Mouse (Mus musculus) midbrain, postnatal 0 days (tissue): ENCODE results near the gene Dclk1. TPM values are rescaled to one million over a fixed set of nuclear protein-coding genes. Genes with fewer than 3 reads are reported as not detected.

ENCODE experiments used
- ATAC-seq: fragments of 200-750 bp; cut with Nextera tagmentation; 2 replicates; pipeline ENCODE4 v1.8.0; 2017; ENCODE audit warnings: moderate number of reproducible peaks, mild to moderate bottlenecking, moderate TSS enrichment, moderate library complexity; ENCODE audit not compliant: low FRiP score
- DNase-seq: peaks from one replicate; pipeline ENCODE4 v3.0.0-alpha.2; 2015; ENCODE audit warnings: low spot score
- H3K27ac ChIP-seq: fragments of 300-500 bp; sonication (generic); 2 replicates; pipeline ENCODE4 v1.5.1; 2014; ENCODE audit warnings: low read depth, mild to moderate bottlenecking, low read length, mixed read lengths
- H3K27me3 ChIP-seq: fragments of 300-500 bp; sonication (generic); 2 replicates; pipeline ENCODE4 v1.6.1; 2014; ENCODE audit warnings: low read length, control low read depth, mixed read lengths; ENCODE audit not compliant: insufficient read depth
- H3K36me3 ChIP-seq: fragments of 300-500 bp; sonication (generic); 2 replicates; pipeline ENCODE4 v1.6.1; 2014; ENCODE audit warnings: low read length, control low read depth, mixed read lengths; ENCODE audit not compliant: insufficient read depth
- H3K4me1 ChIP-seq: fragments of 300-500 bp; sonication (generic); 2 replicates; pipeline ENCODE4 v1.6.1; 2014; ENCODE audit warnings: mild to moderate bottlenecking, control low read depth, antibody characterized with exemption, low read length, mixed read lengths; ENCODE audit not compliant: insufficient read depth
- H3K4me2 ChIP-seq: fragments of 300-500 bp; sonication (generic); 2 replicates; pipeline ENCODE4 v1.6.1; 2014; ENCODE audit warnings: low read depth, mild to moderate bottlenecking, low read length, mixed read lengths; ENCODE audit not compliant: poor library complexity, severe bottlenecking
- H3K4me3 ChIP-seq: fragments of 300-500 bp; sonication (generic); 2 replicates; pipeline ENCODE4 v1.5.1; 2014; ENCODE audit warnings: low read depth, mild to moderate bottlenecking, low read length, moderate library complexity
- H3K9ac ChIP-seq: fragments of 300-500 bp; sonication (generic); replicated peaks from 2 replicates; pipeline ENCODE4 v1.6.1; 2014; ENCODE audit warnings: mild to moderate bottlenecking, low read length, moderate library complexity, mixed read lengths; ENCODE audit not compliant: poor library complexity, severe bottlenecking
- H3K9me3 ChIP-seq: fragments of 300-500 bp; sonication (generic); 2 replicates; pipeline ENCODE4 v1.6.1; 2016; ENCODE audit warnings: low read length, control low read depth
- CTCF ChIP-seq: IDR thresholded peaks from 2 replicates; pipeline ENCODE4 v1.5.1; 2016; ENCODE audit warnings: antibody characterized with exemption, mild to moderate bottlenecking
- WGBS: fragments of 180-500 bp; shearing (Covaris S2); extraction: QIAGEN DNeasy Blood & Tissue Kit; methylation state at CpG from one replicate; pipeline ENCODE4 v1.1.7; 2014; 5-methylcytosine and 5-hydroxymethylcytosine counted together
- polyA plus RNA-seq: library from polyadenylated mRNA; unstranded; fragments of >200 nt; fragmentation: Nextera tagmentation; extraction: Ambion mirVana; gene quantifications from 2 replicates; pipeline ENCODE4 v1.2.1, GENCODE M21; 2015
- total RNA-seq: library from RNA; depleted of rRNA; stranded (reverse); fragments of >200 nt; gene quantifications from 2 replicates; pipeline ENCODE4 v1.2.3, GENCODE M21; 2014

The Dclk1 gene
- total and polyA plus RNA-seq, 2 experiments from 2014 or later: 219 to 307 TPM

- no peak overlapping the region for H3K9ac ChIP-seq
- 66% methylated on average over 3 of the region's 3 CpGs for WGBS
- TF ChIP-seq CTCF: no peak
- no peak overlapping the region for H3K4me3 ChIP-seq
- ATAC-seq (no peak), DNase-seq (no peak)
- H3K9me3 ChIP-seq: no peaks in the 10 kb centered on the region
- no peaks in the 10 kb centered on the region for H3K27me3 ChIP-seq
- H3K36me3 ChIP-seq: no peaks in the 10 kb centered on the region
- H3K4me2 ChIP-seq: no peak overlapping the region
- H3K4me1 ChIP-seq: peaks cover 5% of the 10 kb centered on the region; the same call in 1 of the 2 replicates
- no peak overlapping the region for H3K27ac ChIP-seq
Measured at GRCm38 (mm10) chr3:55223862-55224261, 18.3 kb upstream of the Dclk1 start.

DNA sequence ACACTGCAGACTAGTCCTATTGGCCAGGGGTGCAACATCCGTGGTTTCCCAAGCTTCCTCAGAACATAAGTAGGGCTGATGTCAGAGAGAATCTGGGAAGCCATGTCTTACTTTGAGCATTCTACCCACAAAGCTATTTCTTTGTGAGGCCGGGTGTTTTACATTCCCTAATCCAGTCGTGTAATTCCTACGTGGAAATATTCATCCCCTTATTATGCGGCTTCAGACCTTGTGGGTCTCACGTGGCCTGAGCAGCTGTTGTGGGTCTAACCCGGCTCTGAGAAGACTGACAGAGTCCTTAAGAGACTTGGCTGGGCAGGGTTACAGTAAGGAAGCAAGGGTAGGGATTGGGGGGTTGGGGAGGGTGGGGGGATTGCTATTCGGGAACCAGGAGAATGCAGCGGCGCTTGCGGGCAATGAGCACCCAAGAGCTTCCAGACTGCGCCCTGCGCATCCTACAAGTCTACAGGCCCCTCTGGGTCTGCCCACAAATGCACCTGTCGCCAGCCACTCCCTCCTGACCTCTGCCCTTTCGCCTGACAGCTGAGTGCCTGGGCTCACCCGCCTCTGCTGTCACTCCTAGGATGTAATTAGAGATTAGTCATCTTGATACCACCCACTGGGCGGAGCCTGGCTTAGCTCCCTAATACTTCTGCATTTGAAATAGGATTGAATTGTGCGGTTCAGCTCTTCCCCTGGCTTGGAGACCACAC, 15.5 kb upstream of the Dclk1 start:
- Histone ChIP-seq H3K4me1 (peaks cover 5% of the 10 kb centered on the region; the same call in 1 of the 2 replicates), H3K9me3 (no peaks in the 10 kb centered on the region), H3K27me3 (no peaks in the 10 kb centered on the region), H3K4me3 (peak overlapping the region; percentile 9; the same call in 1 of the 2 replicates), H3K36me3 (no peaks in the 10 kb centered on the region), H3K27ac (no peak overlapping the region), H3K4me2 (peak overlapping the region; percentile 35), H3K9ac (no peak overlapping the region)
- DNase-seq: peak; percentile 70
- WGBS: 16% methylated on average over 18 of the region's 18 CpGs
- no peak for TF ChIP-seq CTCF
- peak; percentile 73; the same call in 1 of the 2 replicates for ATAC-seq

GRCm38 (mm10) chr3:55227214-55227581, 15.0 kb upstream of the Dclk1 start:
- TF ChIP-seq CTCF: no peak
- Histone ChIP-seq H3K36me3 (no peaks in the 10 kb centered on the region), H3K4me1 (peaks cover 5% of the 10 kb centered on the region; the same call in 1 of the 2 replicates), H3K9me3 (no peaks in the 10 kb centered on the region), H3K27me3 (no peaks in the 10 kb centered on the region), H3K9ac (no peak overlapping the region), H3K27ac (no peak overlapping the region), H3K4me3 (no peak overlapping the region), H3K4me2 (peak overlapping the region; percentile 35; the same call in 1 of the 2 replicates)
- WGBS: 17% methylated on average over 4 of the region's 4 CpGs
- no peak for DNase-seq
- ATAC-seq: no peak

- Histone ChIP-seq H3K4me1 (peaks cover 8% of the 10 kb centered on the region; the same call in 1 of the 2 replicates), H3K27ac (peak overlapping the region; percentile 98), H3K9ac (peak overlapping the region; percentile 88), H3K36me3 (0 out of 2 replicates have a peak, but pooled peaks cover 5% of the 10 kb centered on the region), H3K9me3 (no peaks in the 10 kb centered on the region), H3K4me3 (peak overlapping the region; percentile 68), H3K27me3 (no peaks in the 10 kb centered on the region), H3K4me2 (peak overlapping the region; percentile 73)
- peak; percentile 72 for TF ChIP-seq CTCF
- ATAC-seq (peak; percentile 94), DNase-seq (peak; percentile 96)
- WGBS: 0% methylated on average over 36 of the region's 45 CpGs
Measured at GRCm38 (mm10) chr3:55242422-55243055, 375 bp downstream of the Dclk1 start.

GRCm38 (mm10) chr3:55243056-55243471, 900 bp downstream of the Dclk1 start:
- H3K27me3 ChIP-seq: no peaks in the 10 kb centered on the region
- 4% methylated on average over 8 of the region's 8 CpGs for WGBS

More at GRCm38 (mm10) chr3:55243056-55243471, 900 bp downstream of the Dclk1 start:
- H3K4me1 ChIP-seq: peaks cover 8% of the 10 kb centered on the region; the same call in 1 of the 2 replicates
- H3K4me2 ChIP-seq: peak overlapping the region; percentile 73
- DNase-seq (no peak), ATAC-seq (peak; percentile 66)
- 0 out of 2 replicates have a peak, but pooled peaks cover 6% of the 10 kb centered on the region for H3K36me3 ChIP-seq
- peak overlapping the region; percentile 98 for H3K27ac ChIP-seq
- no peaks in the 10 kb centered on the region for H3K9me3 ChIP-seq
- TF ChIP-seq CTCF: peak; percentile 25; the same call in 1 of the 2 replicates
- peak overlapping the region; percentile 88 for H3K9ac ChIP-seq
- peak overlapping the region; percentile 68 for H3K4me3 ChIP-seq
